Mouse (Mus musculus) liver, postnatal 0 days (tissue): Measurements from ENCODE around the gene Rab11fip4.

ENCODE experiments used
- CTCF ChIP-seq: sonication (generic); IDR thresholded peaks from 2 replicates; pipeline ENCODE4 v1.5.1; 2016; ENCODE audit warnings: antibody characterized with exemption, low read depth
- EP300 ChIP-seq: IDR thresholded peaks from 2 replicates; pipeline ENCODE4 v1.6.1; 2016; ENCODE audit warnings: antibody characterized with exemption, low read depth, mild to moderate bottlenecking

GRCm38 (mm10) chr11:79669947-79670346 lies 78.9 kb downstream of the Rab11fip4 start:
- TF ChIP-seq CTCF, result no peak
- no peak for TF ChIP-seq EP300
